Mouse (Mus musculus) heart, postnatal 0 days (tissue): ENCODE data around the gene Asdurf.

Experiments used
- CTCF ChIP-seq: IDR thresholded peaks from 2 replicates; pipeline ENCODE4 v1.5.1; 2016; ENCODE audit warnings: antibody characterized with exemption, control low read depth, low read depth
- EP300 ChIP-seq: IDR thresholded peaks from 2 replicates; pipeline ENCODE4 v1.6.1; 2016; ENCODE audit warnings: antibody characterized with exemption, low read depth

DNA sequence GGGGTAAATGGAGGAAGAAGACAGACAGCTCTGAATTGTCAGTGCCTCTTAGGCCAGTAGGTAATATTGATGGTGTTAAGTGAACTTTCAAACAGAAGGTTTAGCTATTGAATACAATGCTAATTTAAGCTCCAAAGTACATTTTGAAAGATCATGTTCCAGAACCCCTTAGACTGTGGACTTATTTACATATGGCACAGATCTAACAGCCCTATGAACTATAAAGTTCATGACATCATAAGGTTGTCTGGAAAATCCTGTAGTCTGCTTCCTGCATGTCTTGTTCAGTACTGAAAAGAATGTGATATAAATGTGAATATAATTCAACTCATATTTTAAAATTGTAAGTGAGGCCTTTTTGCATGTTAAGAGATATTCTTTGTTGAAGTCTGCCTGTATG, 6.6 kb upstream of the Asdurf start:
- TF ChIP-seq CTCF (no peak), EP300 (no peak)
